Mouse (Mus musculus) inflammation-experienced regulatory T-cells (primary cell): ENCODE data around the gene Bcl2l10. TPM values are rescaled to one million over a fixed set of nuclear protein-coding genes. Genes with fewer than 3 reads are reported as not detected.

Source experiments
- polyA plus RNA-seq, 2 experiments: library from polyadenylated mRNA; unstranded; fragments of 100-300 nt; shearing (Covaris generic); gene quantifications; one replicate each; pipeline ENCODE4 v1.2.1; 2017

Bcl2l10 gene
- polyA plus RNA-seq: under 1 TPM in 1 of 2 experiments, not detected in 1; 0.23 TPM

DNA sequence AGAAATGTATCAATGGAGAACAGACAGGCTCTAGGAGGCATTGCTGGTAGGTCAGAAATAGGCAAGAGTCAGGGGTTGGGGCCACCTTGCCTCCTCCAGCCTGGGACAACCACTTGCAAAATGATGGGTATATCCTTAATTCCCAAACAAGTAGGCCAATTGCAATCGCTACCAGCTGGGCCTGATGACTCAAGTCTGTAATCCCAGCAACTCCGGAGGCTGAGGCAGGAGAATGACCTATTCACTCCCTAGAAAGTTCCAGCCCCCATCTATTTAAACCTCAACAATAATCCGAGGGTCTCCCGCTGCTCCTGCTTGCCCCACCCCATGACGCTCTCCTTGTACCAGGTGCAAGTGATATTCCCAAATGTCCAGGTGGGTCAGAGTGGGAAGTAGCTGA is at the start of gene Bcl2l10:
Bcl2l10 (plus strand) TSS at position 301 of the 400 bp plus-strand sequence.

DNA sequence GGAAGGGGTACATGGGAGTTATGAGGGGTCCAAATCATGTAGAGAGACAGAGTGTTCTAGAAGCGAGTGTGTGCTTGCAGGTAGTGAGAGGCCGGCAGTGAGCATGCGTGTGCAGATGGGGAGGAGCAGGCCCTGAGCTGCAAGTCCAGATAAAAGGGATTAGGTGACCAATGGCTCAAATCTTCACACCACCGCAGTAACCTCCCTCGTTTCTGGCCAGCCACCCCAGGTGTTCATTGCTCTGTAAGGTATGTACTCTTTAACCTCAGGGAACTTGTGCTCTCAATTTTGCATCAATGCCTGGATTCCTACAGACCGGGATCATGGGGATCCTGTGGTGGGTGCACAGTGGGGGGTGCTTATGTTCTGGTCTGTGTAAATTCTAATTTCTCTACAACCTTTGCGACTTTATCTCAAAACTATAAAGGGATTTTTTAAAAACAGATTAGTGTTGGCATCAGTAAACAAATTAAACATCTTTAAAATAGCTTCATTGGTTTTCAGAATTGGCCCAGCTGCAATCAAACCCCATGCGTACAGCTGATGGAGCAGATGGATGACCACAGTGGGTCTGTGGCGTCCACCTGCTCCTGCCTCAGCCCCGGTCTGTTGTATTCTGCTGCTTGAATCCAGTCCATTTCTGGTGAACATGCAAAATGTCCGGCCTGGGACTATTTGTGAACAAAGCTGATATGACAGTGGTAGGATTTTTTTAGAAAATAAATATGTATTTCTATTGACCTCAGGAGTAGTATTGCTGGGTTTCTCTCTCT is 41.2 kb upstream of the Bcl2l10 start, which contains the start of gene Gnb5:
Gnb5 (plus strand) TSS at position 163 of the 773 bp plus-strand sequence.

Other genes starting within 250 kb of the Bcl2l10 start
- gene Myo5c, start 115.7 kb upstream of the Bcl2l10 start, polyA plus RNA-seq: 1 to 10 TPM; 1.2 to 1.8 TPM
- gene Gnb5, start 41.5 kb upstream of the Bcl2l10 start, polyA plus RNA-seq: 1 to 10 TPM; 3.6 to 8.5 TPM
- 10 to 100 TPM; 44.7 to 59.4 TPM for gene Mapk6, start 62.2 kb downstream of the Bcl2l10 start, polyA plus RNA-seq
- gene Leo1, start 93.8 kb downstream of the Bcl2l10 start, polyA plus RNA-seq: 10 to 100 TPM; 24.2 to 31.5 TPM
- 100 to 1,000 TPM; 119 to 176 TPM for gene Tmod3, start 211.9 kb downstream of the Bcl2l10 start, polyA plus RNA-seq